Mouse (Mus musculus) ES-CJ7 (cell line): Measurements from ENCODE around the gene Ube2v1.

Experiments used
- DNase-seq: peaks from one replicate; pipeline ENCODE4 v3.0.0; 2011; ENCODE audit warnings: low read depth, low spot score

Ube2v1 gene

GRCm38 (mm10) chr2:167563035-167563434 lies 68.9 kb downstream of the Ube2v1 start:
- no peak for DNase-seq

GRCm38 (mm10) chr2:167562101-167562500 lies 69.8 kb downstream of the Ube2v1 start:
- no peak for DNase-seq

GRCm38 (mm10) chr2:167559413-167559812 lies 72.5 kb downstream of the Ube2v1 start:
- DNase-seq, result no peak
